Mouse (Mus musculus): ENCODE results near the gene Nars2. TPM values are rescaled to one million over a fixed set of nuclear protein-coding genes. Genes with fewer than 3 reads are reported as not detected.
A peak's percentile ranks its signal among the peaks of the same experiment; 100 is the strongest.

The Nars2 gene
- polyA plus RNA-seq, 1 experiment from 2014 or later, result 26.1 TPM

- ATAC-seq (ENCODE audit: insufficient number of reproducible peaks, insufficient read depth, low FRiP score, low TSS enrichment), result no peak
- H3K4me1 ChIP-seq, result no peaks in the 10 kb centered on the region
- no peaks in the 10 kb centered on the region for H3K36me3 ChIP-seq
- no peaks in the 10 kb centered on the region for H3K9me3 ChIP-seq
- 82% methylated on average over 5 of the region's 5 CpGs for WGBS
- no peak overlapping the region for H3K27ac ChIP-seq
- no peak overlapping the region for H3K4me3 ChIP-seq
- H3K9ac ChIP-seq, result no peak overlapping the region
- no peaks in the 10 kb centered on the region for H3K27me3 ChIP-seq
- no peak overlapping the region for H3K4me2 ChIP-seq (replicated peaks)
Measured at GRCm38 (mm10) chr7:96975914-96976313, 24.6 kb downstream of the Nars2 start.

GRCm38 (mm10) chr7:96977209-96977608 is 25.9 kb downstream of the Nars2 start:
- 83% methylated on average over 1 of the region's 1 CpGs for WGBS
- H3K9me3 ChIP-seq, result no peaks in the 10 kb centered on the region
- ATAC-seq (ENCODE audit: insufficient number of reproducible peaks, insufficient read depth, low FRiP score, low TSS enrichment), result no peak

GRCm38 (mm10) chr7:96981366-96981765 is 30.1 kb downstream of the Nars2 start:
- no peaks in the 10 kb centered on the region for H3K9me3 ChIP-seq

More at GRCm38 (mm10) chr7:96977209-96977608, 25.9 kb downstream of the Nars2 start:
- Histone ChIP-seq H3K36me3 (no peaks in the 10 kb centered on the region), H3K4me3 (no peak overlapping the region), H3K27ac (no peak overlapping the region), H3K4me2 (replicated peaks) (no peak overlapping the region), H3K27me3 (no peaks in the 10 kb centered on the region), H3K9ac (no peak overlapping the region), H3K4me1 (no peaks in the 10 kb centered on the region)

GRCm38 (mm10) chr7:96983660-96984347 is 32.5 kb downstream of the Nars2 start:
- H3K4me2 ChIP-seq (replicated peaks), result no peak overlapping the region

More at GRCm38 (mm10) chr7:96981366-96981765, 30.1 kb downstream of the Nars2 start:
- H3K9ac ChIP-seq, result no peak overlapping the region
- H3K4me3 ChIP-seq, result no peak overlapping the region
- ATAC-seq (ENCODE audit: insufficient number of reproducible peaks, insufficient read depth, low FRiP score, low TSS enrichment), result no peak
- peaks cover 13% of the 10 kb centered on the region; the same call in 1 of the 2 replicates for H3K4me1 ChIP-seq
- WGBS, result 94% methylated on average over 2 of the region's 2 CpGs
- no peaks in the 10 kb centered on the region for H3K27me3 ChIP-seq
- H3K4me2 ChIP-seq (replicated peaks), result no peak overlapping the region
- H3K36me3 ChIP-seq, result no peaks in the 10 kb centered on the region
- H3K27ac ChIP-seq, result no peak overlapping the region

GRCm38 (mm10) chr7:96985798-96986197 is 34.5 kb downstream of the Nars2 start:
- Histone ChIP-seq H3K36me3 (no peaks in the 10 kb centered on the region), H3K9me3 (no peaks in the 10 kb centered on the region), H3K27ac (no peak overlapping the region), H3K4me3 (no peak overlapping the region), H3K4me2 (replicated peaks) (no peak overlapping the region), H3K9ac (no peak overlapping the region), H3K27me3 (no peaks in the 10 kb centered on the region), H3K4me1 (peaks cover 21% of the 10 kb centered on the region)
- ATAC-seq (ENCODE audit: insufficient number of reproducible peaks, insufficient read depth, low FRiP score, low TSS enrichment), result no peak
- WGBS, result 19% methylated on average over 8 of the region's 8 CpGs

More at GRCm38 (mm10) chr7:96983660-96984347, 32.5 kb downstream of the Nars2 start:
- Histone ChIP-seq H3K27me3 (no peaks in the 10 kb centered on the region), H3K9me3 (no peaks in the 10 kb centered on the region), H3K27ac (peak overlapping the region; percentile 17; the same call in 1 of the 2 replicates), H3K4me1 (peaks cover 21% of the 10 kb centered on the region), H3K36me3 (no peaks in the 10 kb centered on the region), H3K4me3 (no peak overlapping the region), H3K9ac (no peak overlapping the region)
- 54% methylated on average over 7 of the region's 7 CpGs for WGBS
- ATAC-seq (ENCODE audit: insufficient number of reproducible peaks, insufficient read depth, low FRiP score, low TSS enrichment), result no peak

GRCm38 (mm10) chr7:96986795-96987445 is 35.6 kb downstream of the Nars2 start:
- Histone ChIP-seq H3K27ac (no peak overlapping the region), H3K9me3 (no peaks in the 10 kb centered on the region), H3K4me3 (no peak overlapping the region), H3K27me3 (no peaks in the 10 kb centered on the region), H3K4me1 (peaks cover 27% of the 10 kb centered on the region), H3K9ac (no peak overlapping the region), H3K36me3 (no peaks in the 10 kb centered on the region), H3K4me2 (replicated peaks) (no peak overlapping the region)
- no peak for ATAC-seq (ENCODE audit: insufficient number of reproducible peaks, insufficient read depth, low FRiP score, low TSS enrichment)
- WGBS, result 45% methylated on average over 9 of the region's 9 CpGs

GRCm38 (mm10) chr7:96987676-96988075 is 36.4 kb downstream of the Nars2 start:
- no peak for ATAC-seq (ENCODE audit: insufficient number of reproducible peaks, insufficient read depth, low FRiP score, low TSS enrichment)
- no peak overlapping the region for H3K27ac ChIP-seq
- no peak overlapping the region for H3K9ac ChIP-seq
- H3K36me3 ChIP-seq, result no peaks in the 10 kb centered on the region
- H3K27me3 ChIP-seq, result no peaks in the 10 kb centered on the region
- no peak overlapping the region for H3K4me2 ChIP-seq (replicated peaks)
- no peaks in the 10 kb centered on the region for H3K9me3 ChIP-seq
- peaks cover 27% of the 10 kb centered on the region for H3K4me1 ChIP-seq
- WGBS, result 65% methylated on average over 4 of the region's 4 CpGs
- H3K4me3 ChIP-seq, result no peak overlapping the region

GRCm38 (mm10) chr7:97012956-97013355 is 61.7 kb downstream of the Nars2 start:
- ATAC-seq (ENCODE audit: insufficient number of reproducible peaks, insufficient read depth, low FRiP score, low TSS enrichment), result no peak
- H3K36me3 ChIP-seq, result no peaks in the 10 kb centered on the region
- peaks cover 4% of the 10 kb centered on the region; the same call in 1 of the 2 replicates for H3K9me3 ChIP-seq
- H3K9ac ChIP-seq, result no peak overlapping the region
- no peak overlapping the region for H3K4me2 ChIP-seq (replicated peaks)
- H3K27ac ChIP-seq, result no peak overlapping the region
- no peaks in the 10 kb centered on the region for H3K4me1 ChIP-seq
- H3K27me3 ChIP-seq, result no peaks in the 10 kb centered on the region
- 74% methylated on average over 3 of the region's 3 CpGs for WGBS
- no peak overlapping the region for H3K4me3 ChIP-seq

- Histone ChIP-seq H3K9me3 (peaks cover 4% of the 10 kb centered on the region; the same call in 1 of the 2 replicates), H3K9ac (no peak overlapping the region), H3K4me2 (replicated peaks) (no peak overlapping the region), H3K4me3 (no peak overlapping the region), H3K36me3 (no peaks in the 10 kb centered on the region), H3K27me3 (no peaks in the 10 kb centered on the region), H3K4me1 (no peaks in the 10 kb centered on the region), H3K27ac (no peak overlapping the region)
- WGBS, result 70% methylated on average over 4 of the region's 4 CpGs
- ATAC-seq (ENCODE audit: insufficient number of reproducible peaks, insufficient read depth, low FRiP score, low TSS enrichment), result no peak
Measured at GRCm38 (mm10) chr7:97018005-97018404, 66.7 kb downstream of the Nars2 start.

GRCm38 (mm10) chr7:97018418-97018817 is 67.1 kb downstream of the Nars2 start:
- Histone ChIP-seq H3K4me3 (no peak overlapping the region), H3K9me3 (peaks cover 4% of the 10 kb centered on the region; the same call in 1 of the 2 replicates), H3K4me1 (no peaks in the 10 kb centered on the region), H3K27me3 (no peaks in the 10 kb centered on the region), H3K9ac (no peak overlapping the region), H3K27ac (no peak overlapping the region), H3K4me2 (replicated peaks) (no peak overlapping the region), H3K36me3 (no peaks in the 10 kb centered on the region)
- 83% methylated on average over 3 of the region's 3 CpGs for WGBS
- no peak for ATAC-seq (ENCODE audit: insufficient number of reproducible peaks, insufficient read depth, low FRiP score, low TSS enrichment)

GRCm38 (mm10) chr7:97019303-97019702 is 68.0 kb downstream of the Nars2 start:
- Histone ChIP-seq H3K4me1 (no peaks in the 10 kb centered on the region), H3K36me3 (no peaks in the 10 kb centered on the region), H3K27ac (no peak overlapping the region), H3K9ac (no peak overlapping the region), H3K4me2 (replicated peaks) (no peak overlapping the region), H3K27me3 (no peaks in the 10 kb centered on the region), H3K9me3 (peaks cover 4% of the 10 kb centered on the region; the same call in 1 of the 2 replicates), H3K4me3 (no peak overlapping the region)
- WGBS, result 91% methylated on average over 1 of the region's 1 CpGs
- no peak for ATAC-seq (ENCODE audit: insufficient number of reproducible peaks, insufficient read depth, low FRiP score, low TSS enrichment)

GRCm38 (mm10) chr7:97026772-97027358 is 75.6 kb downstream of the Nars2 start:
- no peak overlapping the region for H3K4me3 ChIP-seq
- H3K4me1 ChIP-seq, result no peaks in the 10 kb centered on the region
- H3K27me3 ChIP-seq, result no peaks in the 10 kb centered on the region
- ATAC-seq (ENCODE audit: insufficient number of reproducible peaks, insufficient read depth, low FRiP score, low TSS enrichment), result no peak
- H3K36me3 ChIP-seq, result no peaks in the 10 kb centered on the region
- WGBS, result 91% methylated on average over 5 of the region's 5 CpGs
- H3K4me2 ChIP-seq (replicated peaks), result no peak overlapping the region
- H3K9me3 ChIP-seq, result no peaks in the 10 kb centered on the region
- no peak overlapping the region for H3K27ac ChIP-seq
- H3K9ac ChIP-seq, result no peak overlapping the region
